Mouse (Mus musculus): Measurements from ENCODE around the gene Cdk19. TPM values are rescaled to one million over a fixed set of nuclear protein-coding genes. Genes with fewer than 3 reads are reported as not detected.
A peak's percentile ranks its signal among the peaks of the same experiment; 100 is the strongest.
"Not testable (repeated sequence)": the region's sequence is repeated elsewhere in the genome, so short reads cannot be mapped to it uniquely, and the experiment has no call there.

Gene Cdk19
- total and polyA plus RNA-seq, 3 experiments, result 5.8 to 12.7 (median 8.7) TPM

DNA sequence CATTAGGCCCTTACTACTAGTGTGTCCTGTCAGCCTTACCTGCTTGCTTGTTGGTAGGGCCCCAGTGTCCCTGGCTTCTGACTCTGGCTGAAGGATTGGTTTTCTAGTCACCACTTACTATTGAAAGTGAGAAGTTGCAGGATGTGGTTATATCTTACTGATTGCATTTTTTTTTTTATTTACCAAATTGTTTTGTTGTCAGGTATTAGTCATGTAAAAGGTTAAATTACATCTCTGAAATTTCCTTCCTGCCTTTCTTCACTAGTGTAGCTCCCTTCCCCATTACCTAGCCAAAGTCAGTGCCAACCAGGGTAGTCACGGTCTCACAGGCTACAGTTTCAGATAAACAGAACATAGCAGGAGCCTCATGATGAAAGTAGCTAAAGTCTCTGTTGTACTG lies 139.9 kb downstream of the Cdk19 start:
- DNase-seq, result no peak

DNA sequence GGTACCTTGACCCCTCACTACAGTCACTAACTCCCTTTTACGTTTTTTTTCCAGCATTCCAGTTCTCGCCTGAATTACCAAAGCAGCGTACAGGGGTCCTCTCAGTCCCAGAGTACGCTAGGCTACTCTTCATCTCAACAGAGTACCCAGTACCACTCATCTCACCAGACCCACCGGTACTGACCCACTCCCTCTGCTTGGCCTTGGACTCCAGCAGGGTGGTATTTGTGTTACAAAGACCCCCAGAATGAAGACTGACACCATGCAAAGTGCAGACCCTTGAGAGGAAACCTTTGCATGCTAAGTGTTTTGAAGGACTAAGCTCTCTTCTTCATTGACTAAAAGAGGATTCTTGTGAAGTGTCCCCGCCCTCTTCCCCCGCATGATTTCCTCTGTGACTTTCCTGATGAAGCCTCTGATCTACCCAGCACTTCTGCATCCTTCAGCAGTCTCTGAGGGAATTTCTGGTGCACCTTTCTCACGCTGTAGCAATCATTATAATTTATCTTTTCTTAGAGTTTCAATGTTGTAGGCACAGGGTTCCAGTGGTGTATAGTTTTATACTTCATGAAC lies 140.3 kb downstream of the Cdk19 start:
- no peak for DNase-seq

DNA sequence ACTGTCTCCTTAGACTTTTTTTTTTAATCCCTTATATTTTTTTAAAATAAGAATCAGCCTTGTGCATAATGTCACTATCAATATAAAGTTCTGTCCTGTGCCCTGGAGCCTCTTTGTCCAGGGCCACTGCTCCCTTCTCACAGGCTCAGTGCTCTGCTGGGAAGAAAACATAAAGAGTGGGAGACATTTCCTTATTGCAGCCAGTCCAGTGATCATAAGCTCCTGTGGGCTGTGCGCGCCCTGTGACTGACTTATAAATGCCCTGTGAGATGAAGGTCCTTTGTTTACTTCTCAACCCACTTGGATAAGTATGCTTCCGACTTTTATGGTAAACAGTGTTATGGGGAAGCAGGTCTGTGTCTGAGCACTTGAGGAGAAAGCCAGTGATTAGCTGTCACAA lies 142.2 kb downstream of the Cdk19 start:
- DNase-seq, result no peak

DNA sequence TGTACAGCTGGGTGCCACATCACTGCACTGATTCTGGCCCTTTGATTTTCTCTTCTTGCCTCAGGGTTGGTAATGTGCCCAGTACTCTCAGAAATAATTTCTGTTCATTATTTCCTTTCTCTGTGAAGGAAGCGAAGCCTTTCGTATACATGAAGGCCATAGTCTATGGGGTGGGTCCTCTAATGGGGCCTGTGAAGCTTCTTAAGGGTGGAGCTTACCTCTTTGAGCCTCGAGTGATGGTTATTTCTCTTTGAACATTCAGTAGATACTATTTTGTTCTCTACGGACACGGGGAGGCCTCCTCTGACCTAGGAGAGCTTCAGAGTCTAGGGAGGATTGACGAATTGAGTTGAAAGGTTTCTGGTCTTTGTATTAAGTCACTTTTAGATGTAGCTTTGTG lies 142.9 kb downstream of the Cdk19 start:
- DNase-seq, result no peak

DNA sequence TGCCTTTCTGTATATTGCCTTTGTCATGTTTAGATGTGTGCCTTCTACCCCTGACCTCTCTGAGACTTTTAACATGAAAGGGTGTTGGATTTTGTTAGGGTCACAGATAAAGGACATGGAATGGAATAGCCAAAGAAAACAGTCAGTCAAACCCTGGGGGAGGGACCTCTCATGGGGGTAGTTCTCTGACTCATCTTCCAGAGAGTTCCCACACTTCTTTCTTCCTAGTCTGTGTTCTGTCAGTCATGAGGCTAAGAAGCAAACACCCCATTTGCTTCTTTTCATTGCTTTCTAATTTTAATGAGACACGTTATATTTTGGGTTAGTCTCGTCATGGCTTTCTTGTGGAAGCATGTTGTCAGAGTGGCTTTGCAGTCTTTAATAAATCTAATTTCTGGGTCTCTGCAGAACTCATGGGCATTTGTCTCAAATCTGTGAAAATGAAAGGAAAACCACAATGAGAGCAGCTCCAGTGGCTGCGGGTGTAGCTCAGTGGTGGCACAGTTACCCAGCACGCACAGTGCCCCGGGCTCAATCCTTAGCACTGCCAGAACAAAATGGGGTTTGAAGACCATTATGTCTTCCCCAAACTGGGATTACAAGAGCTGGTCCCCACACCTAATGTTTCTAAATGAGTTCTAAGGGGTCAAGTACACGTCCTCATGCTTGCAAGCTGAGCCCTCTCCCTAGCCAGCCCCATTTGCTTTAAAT lies 149.9 kb downstream of the Cdk19 start:
- no peak for DNase-seq

DNA sequence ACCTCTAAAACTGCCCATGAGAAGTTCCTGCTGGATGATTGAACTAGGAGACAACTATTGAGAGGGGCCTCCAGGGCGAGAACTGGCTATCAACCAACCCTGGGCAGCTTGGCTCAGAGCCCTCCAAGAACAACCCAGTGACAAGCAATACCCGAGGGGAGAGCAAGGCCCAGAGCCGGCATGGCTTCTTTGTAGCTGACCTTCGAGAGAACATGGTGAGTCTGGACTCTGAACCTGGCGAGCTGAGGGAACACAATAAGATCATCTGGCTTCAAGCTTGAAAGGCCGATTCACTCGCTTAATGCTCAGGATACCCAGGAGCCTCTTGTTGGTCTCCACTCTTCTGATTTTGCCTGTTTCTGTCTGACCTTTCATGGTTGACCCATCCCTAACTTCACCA lies 151.8 kb downstream of the Cdk19 start:
- DNase-seq, result no peak

DNA sequence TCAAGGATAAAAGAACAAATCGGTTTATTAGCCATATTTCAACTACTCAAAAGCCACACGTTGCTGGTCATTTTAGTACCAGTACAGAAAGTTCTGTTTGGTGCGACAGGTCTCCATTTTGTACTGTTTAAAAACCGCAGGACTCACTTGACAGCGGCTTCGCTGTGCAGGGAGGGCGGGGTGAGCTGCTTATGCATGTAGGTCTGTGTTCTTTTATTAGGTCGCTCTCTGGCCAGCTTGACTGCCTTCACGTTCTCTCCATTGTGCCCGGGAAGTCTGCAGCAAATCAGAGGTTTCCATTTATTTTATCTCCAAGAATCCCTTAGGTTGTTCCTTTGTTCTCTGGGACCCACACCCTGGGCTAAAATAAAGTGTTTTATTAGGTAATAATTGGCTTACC lies 152.4 kb downstream of the Cdk19 start:
- DNase-seq, result no peak

DNA sequence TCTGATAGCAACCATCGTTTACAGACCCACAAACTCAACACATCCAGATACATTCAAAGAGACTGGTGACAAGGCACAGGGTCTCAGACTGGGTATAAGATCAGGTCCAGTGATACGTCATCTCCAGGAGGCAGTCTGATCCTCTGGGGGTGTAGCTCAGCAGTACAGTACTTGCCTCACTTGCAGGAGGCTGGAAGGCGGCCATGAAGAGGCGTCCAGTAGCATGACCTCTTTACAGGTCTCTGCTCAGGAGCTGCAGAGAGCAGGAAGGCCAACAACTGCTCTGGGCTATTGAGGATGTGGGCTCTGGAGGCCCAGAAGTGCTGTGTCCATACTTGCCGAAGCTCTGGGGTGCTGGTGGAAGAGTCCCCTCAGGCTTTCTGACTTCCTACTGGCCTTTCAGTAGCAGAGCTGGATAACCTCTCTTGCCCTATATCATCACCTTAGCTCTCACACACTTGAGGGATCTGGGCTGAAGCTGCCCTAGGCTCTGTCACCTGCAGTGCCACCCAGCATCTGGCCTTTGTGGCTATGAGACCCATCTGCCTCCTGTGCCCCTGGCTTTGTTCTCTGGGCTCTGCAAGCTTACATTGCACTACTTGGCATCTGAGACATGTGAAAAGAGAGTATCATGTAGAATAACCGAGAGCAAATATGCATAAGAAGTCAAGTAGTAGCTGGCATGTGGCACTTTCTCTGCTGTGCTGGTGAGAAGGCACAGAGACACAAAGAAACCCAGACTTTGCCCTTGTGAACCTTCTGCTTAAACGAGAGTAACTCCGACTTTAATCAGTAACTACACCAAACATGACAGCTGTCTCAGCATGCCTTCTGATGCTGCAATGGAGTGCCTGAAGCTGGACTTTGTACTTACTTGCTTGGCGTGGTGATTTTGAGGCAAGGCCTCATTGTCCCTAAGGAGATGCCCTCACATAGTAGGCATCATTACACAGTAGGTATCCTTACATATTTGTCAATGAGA lies 155.1 kb downstream of the Cdk19 start:
- no peak for DNase-seq

DNA sequence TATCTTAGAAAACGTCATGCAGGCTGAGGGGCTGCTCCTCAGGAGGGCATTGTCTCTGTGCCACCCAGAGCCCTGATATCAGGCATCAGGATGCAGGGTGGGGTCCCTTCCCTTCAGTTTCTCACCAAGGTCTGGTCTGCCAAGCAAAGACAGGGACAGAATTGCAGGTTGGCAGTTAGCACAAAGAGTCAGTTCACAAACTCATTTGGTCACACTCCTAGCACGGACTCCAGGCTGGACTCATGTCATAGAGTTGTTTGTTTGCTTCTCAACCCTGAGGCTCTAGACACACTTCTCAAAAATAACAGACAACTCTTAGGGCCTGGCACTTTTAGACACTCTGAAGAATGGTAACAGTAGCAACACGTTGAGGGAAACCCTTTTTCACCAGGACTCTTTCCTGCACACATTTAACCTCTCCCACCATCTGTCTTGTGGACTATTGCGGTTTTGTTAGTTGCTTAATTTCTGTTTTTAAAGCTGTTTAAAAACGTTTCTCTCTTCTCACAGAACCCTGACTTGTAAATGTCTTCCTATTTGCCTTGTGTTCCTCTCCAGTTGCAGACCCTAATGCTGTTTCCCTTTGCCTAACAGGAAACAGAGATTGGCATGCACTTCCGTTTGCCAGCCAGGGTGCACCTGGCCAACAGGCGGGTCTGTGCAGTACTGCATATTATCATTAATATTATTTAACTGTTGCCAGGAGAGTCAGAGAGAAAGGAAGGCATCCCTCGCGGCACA lies 158.1 kb downstream of the Cdk19 start:
- DNase-seq, result no peak

DNA sequence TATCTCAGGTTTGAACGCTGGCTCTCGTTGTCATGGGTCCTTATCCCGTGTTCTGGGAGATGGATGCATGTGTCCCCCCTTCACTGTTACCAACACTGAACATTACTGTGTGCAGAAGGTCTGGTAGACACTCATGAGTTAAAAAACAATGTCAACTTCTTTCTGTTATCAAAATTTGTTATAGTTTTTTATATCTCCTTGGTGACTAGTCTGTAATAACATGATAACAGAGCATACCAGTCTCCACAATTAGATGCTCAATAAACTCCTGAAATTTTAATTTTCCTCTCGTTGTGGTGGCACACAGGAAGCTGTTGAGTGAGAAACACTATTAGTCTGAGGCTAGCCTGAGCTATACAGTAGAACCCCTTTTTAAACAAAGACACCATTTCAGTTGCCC lies 159.1 kb downstream of the Cdk19 start:
- DNase-seq, result no peak

DNA sequence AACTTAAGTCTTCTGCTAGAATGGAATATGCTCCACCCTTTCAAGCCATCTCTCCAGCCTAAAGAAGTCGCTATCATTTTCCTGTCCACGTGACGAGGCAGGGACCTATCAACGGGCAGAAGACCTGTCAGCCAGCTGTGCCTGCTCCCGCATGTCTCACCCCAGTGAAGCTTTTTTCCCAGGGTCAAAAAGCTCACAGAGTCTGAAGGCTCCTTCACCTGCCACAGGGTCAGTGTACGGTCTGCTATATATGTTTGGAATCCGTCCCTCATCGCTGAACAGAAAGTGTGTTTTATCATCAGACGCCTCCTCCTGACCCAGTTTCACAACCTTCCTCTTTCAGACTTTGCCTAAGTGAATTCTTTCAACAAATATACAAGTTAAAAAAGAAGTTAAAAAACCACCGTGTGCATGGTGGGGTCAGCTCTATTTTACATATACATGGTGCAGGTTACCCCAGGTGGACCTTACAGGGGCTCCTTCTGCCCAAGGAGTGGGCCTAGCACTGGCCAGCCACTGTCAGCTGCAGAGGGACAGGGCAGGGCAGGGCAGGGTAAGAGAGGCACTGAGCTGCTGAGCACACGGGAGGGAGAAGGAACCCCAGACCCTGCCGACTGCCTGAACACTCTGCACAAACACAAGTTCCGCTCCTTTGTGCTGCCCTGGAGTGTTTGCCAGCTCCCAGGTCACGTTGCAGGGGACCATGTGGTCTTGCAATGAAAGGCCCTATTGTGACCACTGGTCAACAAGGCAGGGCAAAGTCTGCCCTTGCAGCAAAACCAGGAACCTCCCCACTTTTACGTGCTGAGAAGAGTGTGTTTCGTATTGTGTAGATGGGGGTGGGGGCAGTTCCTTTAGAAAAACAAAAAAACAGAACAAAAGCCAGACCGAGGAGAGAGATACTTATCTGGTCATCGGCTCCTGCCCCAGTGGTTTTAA lies 160.2 kb downstream of the Cdk19 start:
- peak; percentile 13 for DNase-seq

DNA sequence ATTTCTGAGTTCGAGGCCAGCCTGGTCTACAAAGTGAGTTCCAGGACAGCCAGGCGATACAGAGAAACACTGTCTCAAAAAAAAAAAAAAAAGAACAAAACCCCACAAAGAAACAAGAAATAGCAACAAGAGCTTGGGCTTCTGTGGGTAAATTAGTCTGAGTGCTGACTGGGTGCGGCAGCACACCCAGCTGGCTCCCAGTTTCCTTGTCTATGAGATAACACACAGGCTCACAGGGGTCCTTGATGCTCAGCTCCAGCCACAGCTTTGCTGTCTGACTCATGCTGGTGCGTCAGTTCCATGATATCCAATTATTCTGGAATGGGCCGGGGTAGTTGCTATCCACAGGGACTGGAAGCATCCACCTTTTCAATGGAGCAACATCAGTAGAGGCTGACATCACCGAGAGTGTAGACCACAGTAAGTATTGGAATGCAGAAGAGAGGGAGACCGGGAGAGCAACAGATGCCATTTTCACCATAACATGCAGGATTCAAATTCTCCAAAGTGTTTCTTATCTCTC lies 161.4 kb downstream of the Cdk19 start:
- DNase-seq, result peak; percentile 30

DNA sequence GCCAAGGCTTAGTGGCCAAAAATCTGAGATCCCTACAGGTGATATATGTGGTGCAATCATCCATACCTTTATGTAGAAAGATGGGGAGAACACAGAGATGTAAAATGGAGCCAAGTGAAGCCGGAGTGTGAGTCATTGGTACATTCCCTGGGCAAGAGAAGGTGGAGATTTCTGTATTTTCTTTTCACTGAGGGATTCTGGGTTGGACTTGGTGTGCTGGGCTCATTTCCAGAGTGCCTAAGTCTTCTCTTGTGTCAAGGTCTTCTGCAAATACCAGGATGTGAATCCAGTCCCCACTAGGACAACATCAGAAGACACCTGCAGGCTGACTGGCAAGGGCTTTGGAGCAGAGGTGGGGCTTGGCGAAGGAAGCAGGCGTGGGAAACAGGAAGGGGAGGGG lies 163.4 kb downstream of the Cdk19 start:
- DNase-seq, result no peak

DNA sequence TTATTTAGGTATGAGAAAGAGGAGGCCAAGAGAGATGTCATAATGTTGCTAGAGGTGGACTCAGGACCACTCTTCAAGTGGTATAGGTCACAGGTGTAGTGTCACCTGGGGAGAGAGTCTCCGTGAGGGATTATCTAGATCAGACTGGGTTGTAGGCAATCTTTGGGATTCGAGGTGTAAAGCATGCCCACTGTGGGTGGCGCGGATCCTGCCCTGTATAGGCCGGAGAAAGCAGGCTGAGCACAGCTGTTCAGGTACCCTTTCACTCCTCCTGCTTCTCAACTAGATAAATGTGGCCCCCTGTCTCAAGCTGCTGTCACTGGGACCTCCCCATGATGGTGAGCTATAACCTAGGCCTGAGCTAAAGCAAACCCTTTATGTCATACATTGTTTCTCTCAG lies 171.0 kb downstream of the Cdk19 start:
- no peak for DNase-seq

DNA sequence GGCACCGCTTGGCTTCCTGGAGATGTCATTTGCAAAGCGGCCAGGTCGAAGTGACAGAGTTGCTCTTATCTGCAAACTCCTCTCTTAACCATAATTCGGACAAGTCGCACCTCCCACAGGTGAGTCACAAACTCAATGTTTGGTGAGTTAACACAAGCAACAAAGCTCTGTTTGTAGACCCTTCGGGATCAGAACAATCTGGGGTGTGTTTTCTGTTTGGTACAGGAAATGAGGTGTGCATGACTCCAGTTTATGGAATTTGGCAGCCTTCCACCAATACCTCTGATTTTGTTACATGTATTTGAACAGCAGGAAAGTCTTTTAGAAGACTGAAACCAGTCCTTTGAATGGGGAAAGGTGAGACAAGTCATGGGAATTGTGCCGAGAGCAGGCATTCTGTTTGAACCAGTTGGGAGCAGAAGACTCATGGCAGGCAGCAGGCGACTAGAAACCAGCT lies 171.9 kb downstream of the Cdk19 start:
- no peak for DNase-seq

DNA sequence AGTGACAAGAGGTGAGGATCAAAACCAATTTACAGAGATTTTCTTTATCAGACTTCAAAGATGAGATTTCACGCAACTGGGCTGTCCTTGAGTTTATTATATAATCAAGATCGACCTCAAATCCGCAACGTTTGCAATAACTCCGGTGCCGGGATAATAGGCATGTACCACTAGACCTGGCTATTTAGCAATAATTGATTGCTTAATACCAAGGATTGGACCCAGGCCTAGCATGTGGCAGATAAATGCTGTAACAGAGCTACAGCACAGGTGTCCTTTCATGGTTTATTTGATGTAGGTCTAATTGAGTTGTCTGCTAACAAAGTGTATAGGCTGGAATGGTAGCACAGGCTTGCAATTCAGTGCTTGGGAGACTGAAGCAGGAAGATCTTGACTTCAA lies 172.8 kb downstream of the Cdk19 start:
- DNase-seq, result peak; percentile 10

DNA sequence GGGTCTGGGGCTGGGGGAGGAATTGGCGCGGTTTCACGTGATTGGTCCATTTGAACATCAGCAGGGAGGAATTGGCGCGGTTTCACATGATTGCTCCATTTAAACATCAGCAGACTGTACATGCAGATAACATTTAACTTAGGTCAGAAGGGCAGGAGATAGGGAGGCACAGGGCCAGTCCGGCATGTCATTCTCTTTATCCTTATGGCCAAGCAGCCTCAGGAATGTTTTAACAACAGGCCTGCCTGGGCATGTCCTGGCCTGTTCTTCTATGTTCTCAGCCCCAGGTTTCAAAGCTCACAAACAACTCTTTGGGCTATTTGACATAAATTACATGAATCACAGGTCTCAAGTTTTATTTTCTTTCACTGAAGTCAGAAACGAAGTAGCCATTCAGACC lies 173.6 kb downstream of the Cdk19 start:
- DNase-seq, result not testable (repeated sequence)

DNA sequence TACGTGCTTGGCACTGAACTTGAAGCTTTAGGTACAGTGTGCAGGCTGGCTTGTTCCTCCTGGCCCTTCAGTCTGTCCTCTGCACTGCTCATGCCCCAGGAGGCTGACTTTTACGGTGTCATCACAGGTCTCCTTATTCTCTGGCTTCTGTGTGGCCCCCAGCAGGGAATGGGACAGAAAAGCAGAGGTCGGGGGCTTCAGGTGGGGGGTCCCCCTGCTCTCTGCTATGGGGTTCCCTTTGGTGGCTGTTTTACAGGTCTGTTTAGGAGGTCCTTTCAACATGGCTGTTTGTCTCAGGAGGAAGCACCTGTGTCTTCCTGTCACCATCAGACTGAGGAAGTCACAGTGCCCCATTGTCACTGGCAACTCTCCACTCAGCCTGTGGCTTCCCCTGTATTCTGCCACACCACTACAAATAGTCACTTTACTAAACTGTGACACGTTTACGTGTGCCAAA lies 175.9 kb downstream of the Cdk19 start:
- no peak for DNase-seq

DNA sequence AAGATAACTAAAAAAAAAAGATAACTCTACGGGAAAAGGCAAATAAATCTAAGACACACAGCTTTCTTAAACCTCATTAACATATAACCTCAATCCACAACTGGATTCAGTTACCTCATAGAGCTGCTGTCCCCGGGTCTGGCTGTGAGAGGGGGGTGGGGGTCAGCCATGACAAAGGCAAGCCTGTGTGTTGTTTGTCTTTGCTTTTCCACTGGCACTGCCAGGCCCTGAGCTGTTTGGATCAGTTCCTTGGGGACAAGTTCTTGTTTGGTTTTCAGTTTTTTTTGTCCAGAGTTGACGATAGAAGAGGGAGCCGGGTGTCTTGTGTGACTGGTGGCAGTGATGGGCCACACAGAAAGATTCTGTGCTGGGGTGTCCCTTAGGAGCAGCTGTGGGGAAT lies 177.1 kb downstream of the Cdk19 start:
- DNase-seq, result no peak

DNA sequence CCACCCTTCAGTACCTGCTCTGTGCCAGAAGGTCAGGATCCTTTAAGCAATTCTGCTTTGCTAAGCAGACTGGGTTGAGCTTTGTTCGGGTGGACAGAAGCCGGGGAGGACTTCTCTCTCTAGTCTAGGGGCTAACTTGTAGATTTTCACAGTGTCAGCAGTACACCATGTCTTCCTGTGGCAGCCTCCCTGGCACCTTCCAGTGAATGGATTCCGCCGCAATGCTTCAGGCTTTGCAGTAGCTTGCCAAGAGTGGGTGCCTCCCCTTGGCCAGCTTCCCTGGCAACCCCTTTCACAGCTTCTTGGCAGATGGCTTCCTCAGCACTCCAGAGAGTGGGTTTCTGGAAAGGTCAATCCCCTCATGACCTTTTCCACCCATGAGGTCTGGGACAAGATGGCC lies 180.2 kb downstream of the Cdk19 start:
- peak; percentile 47 for DNase-seq

DNA sequence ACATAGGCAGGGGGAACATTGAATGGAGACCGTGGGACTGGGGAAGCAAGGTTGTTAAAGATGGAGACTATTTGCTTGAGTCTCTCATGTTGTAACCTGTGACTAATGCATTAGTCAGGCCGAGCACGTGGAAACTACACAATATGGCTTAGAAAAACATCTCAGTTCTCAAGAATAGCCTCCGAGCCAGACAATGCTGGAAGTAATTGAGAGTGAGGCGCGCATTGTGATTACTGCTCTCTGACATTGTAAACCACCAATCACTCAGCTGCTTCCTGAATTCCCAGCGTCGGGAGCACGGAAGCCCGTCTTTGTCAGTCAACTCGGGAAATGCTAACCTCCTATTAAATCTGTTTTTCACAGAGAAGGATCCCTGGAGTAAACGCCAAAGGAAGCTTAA lies 182.2 kb downstream of the Cdk19 start:
- peak; percentile 41 for DNase-seq

All from adrenal gland, adult 2 months (tissue).